Mouse (Mus musculus) kidney, embryonic 14.5 days (tissue): ENCODE data around the gene Dnajc12. TPM values are rescaled to one million over a fixed set of nuclear protein-coding genes. Genes with fewer than 3 reads are reported as not detected.
"Not testable (repeated sequence)": the region's sequence is repeated elsewhere in the genome, so short reads cannot be mapped to it uniquely, and the experiment has no call there.

Experiments
- ATAC-seq: fragments of 200-750 bp; cut with Nextera tagmentation; 2 replicates; pipeline ENCODE4 v1.8.0; 2017; ENCODE audit warnings: moderate number of reproducible peaks, mild to moderate bottlenecking, moderate TSS enrichment, moderate library complexity; ENCODE audit not compliant: low FRiP score, low TSS enrichment
- H3K27ac ChIP-seq: fragments of 300-500 bp; sonication (generic); 2 replicates; pipeline ENCODE4 v1.5.1; 2014; ENCODE audit warnings: low read depth, mild to moderate bottlenecking, low read length, moderate library complexity, mixed read lengths
- H3K27me3 ChIP-seq: fragments of 300-500 bp; sonication (generic); 2 replicates; pipeline ENCODE4 v1.6.1; 2014; ENCODE audit warnings: mild to moderate bottlenecking, low read length; ENCODE audit not compliant: control insufficient read depth, insufficient read depth
- H3K36me3 ChIP-seq: fragments of 300-500 bp; sonication (generic); 2 replicates; pipeline ENCODE4 v1.6.1; 2014; ENCODE audit warnings: low read length, mixed read lengths; ENCODE audit not compliant: control insufficient read depth, insufficient read depth
- H3K4me1 ChIP-seq: fragments of 300-500 bp; sonication (generic); 2 replicates; pipeline ENCODE4 v1.6.1; 2014; ENCODE audit warnings: low read length, mixed read lengths; ENCODE audit not compliant: control insufficient read depth, insufficient read depth
- H3K4me2 ChIP-seq: fragments of 300-500 bp; sonication (generic); replicated peaks from 2 replicates; pipeline ENCODE4 v1.6.1; 2014; ENCODE audit warnings: low read depth, mild to moderate bottlenecking, low read length
- H3K4me3 ChIP-seq: fragments of 300-500 bp; sonication (generic); 2 replicates; pipeline ENCODE4 v1.5.1; 2014; ENCODE audit warnings: mild to moderate bottlenecking, low read length
- H3K9ac ChIP-seq: fragments of 300-500 bp; sonication (generic); 2 replicates; pipeline ENCODE4 v1.6.1; 2014; ENCODE audit warnings: low read depth, mild to moderate bottlenecking, low read length, moderate library complexity
- H3K9me3 ChIP-seq: fragments of 300-500 bp; sonication (generic); 2 replicates; pipeline ENCODE4 v1.6.1; 2016; ENCODE audit warnings: low read length; ENCODE audit not compliant: control insufficient read depth
- WGBS: fragments of 180-500 bp; shearing (Covaris S2); extraction: QIAGEN DNeasy Blood & Tissue Kit; methylation state at CpG from one replicate; pipeline ENCODE4 v1.1.7; 2014; 5-methylcytosine and 5-hydroxymethylcytosine counted together
- polyA plus RNA-seq: library from polyadenylated mRNA; unstranded; fragments of >200 nt; fragmentation: Nextera tagmentation; extraction: Ambion mirVana; gene quantifications from 2 replicates; pipeline ENCODE4 v1.2.1, GENCODE M21; 2014

Dnajc12 gene
- polyA plus RNA-seq, 1 experiment from 2014 or later = 9.8 TPM

DNA sequence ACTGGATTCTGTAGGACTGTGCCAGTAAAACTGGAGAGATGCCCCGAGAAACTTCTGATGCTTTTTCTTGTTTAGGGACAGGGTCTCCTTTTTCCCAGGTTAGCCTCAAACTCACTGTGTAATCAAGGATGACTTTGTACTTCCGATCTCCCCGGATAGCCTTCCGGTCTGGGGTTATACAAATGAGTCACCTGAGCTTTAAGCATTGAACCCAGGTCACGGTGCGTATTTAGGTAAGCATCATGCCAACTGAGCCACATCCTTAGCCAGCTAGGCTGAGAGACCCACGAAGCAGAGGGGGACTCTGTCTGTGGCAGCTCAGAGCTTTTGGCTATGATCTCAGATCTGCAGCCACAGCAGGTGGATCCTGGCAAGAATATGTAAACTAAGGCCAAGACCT lies 31.6 kb upstream of the Dnajc12 start:
- Histone ChIP-seq H3K9me3 (no peaks in the 10 kb centered on the region), H3K4me1 (no peaks in the 10 kb centered on the region), H3K27me3 (no peaks in the 10 kb centered on the region), H3K27ac (no peak overlapping the region), H3K36me3 (no peaks in the 10 kb centered on the region), H3K4me3 (no peak overlapping the region), H3K9ac (no peak overlapping the region), H3K4me2 (no peak overlapping the region)
- WGBS = 82% methylated on average over 7 of the region's 7 CpGs
- ATAC-seq = no peak

- not testable (repeated sequence) for H3K4me3 ChIP-seq, H3K27ac ChIP-seq, H3K36me3 ChIP-seq, H3K27me3 ChIP-seq, H3K9ac ChIP-seq, ATAC-seq, H3K4me2 ChIP-seq, H3K9me3 ChIP-seq, H3K4me1 ChIP-seq
- 86% methylated on average over 7 of the region's 7 CpGs for WGBS
Observed at GRCm38 (mm10) chr10:63351099-63351498, 31.1 kb upstream of the Dnajc12 start.

- no peaks in the 10 kb centered on the region for H3K4me1 ChIP-seq
- no peaks in the 10 kb centered on the region for H3K36me3 ChIP-seq
- 90% methylated on average over 5 of the region's 5 CpGs for WGBS
- H3K4me3 ChIP-seq = no peak overlapping the region
- H3K9me3 ChIP-seq = 0 out of 2 replicates have a peak, but pooled peaks cover 2% of the 10 kb centered on the region
- H3K4me2 ChIP-seq = no peak overlapping the region
- ATAC-seq = no peak
- H3K9ac ChIP-seq = no peak overlapping the region
- H3K27ac ChIP-seq = no peak overlapping the region
- no peaks in the 10 kb centered on the region for H3K27me3 ChIP-seq
Observed at GRCm38 (mm10) chr10:63352111-63352510, 30.1 kb upstream of the Dnajc12 start.

DNA sequence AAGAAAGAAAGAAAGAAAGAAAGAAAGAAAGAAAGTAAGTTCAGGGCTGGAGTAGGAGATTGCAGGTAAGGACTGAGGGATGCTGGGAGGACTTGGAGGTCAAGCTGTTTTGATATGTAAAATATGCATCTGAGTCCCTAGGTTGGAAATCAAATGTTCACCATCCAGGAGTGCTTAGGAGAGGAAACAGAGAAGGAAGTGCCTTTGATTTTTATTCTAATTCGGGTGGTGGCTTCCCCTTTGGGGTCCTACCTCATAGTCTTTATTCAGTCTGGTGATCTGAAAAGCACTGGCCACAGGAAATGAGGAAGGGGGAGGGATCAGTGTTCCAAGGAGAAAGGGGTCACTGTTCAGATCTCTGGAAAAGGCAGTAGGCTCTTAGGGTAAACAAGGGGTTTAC lies 21.7 kb upstream of the Dnajc12 start:
- H3K9me3 ChIP-seq = 0 out of 2 replicates have a peak, but pooled peaks cover 2% of the 10 kb centered on the region
- H3K4me1 ChIP-seq = no peaks in the 10 kb centered on the region
- no peak overlapping the region for H3K9ac ChIP-seq
- no peak overlapping the region for H3K4me3 ChIP-seq
- H3K4me2 ChIP-seq = no peak overlapping the region
- no peaks in the 10 kb centered on the region for H3K27me3 ChIP-seq
- ATAC-seq = no peak
- WGBS = 68% methylated on average over 1 of the region's 1 CpGs
- no peaks in the 10 kb centered on the region for H3K36me3 ChIP-seq
- H3K27ac ChIP-seq = no peak overlapping the region

DNA sequence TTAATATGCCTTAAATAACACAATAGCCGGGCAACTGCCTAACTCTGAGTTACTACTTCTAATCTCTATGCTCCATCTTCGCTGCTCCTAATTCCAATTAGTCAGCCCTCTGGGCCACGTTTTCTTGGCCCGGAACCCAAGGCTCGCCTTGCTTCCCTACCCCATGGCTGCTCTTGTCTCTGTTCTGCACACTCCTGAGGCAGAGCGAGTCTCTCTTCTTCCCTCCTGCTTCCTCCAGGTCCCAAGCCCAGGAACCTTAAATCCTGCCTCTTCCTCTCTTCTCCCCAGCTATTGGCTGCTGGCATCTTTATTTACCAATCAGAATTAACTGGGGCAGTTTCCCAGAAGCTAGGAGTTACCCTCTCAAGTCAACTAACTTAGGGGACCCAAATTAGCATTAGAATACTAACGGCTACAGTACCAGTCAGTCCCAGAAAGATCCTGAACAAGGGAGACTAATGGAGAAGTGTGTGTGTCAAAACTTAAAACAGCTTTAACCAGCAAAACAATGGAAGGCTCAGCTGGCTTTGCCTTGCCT lies 16.3 kb upstream of the Dnajc12 start:
- Histone ChIP-seq H3K9ac (no peak overlapping the region), H3K4me1 (no peaks in the 10 kb centered on the region), H3K4me3 (no peak overlapping the region), H3K27ac (no peak overlapping the region), H3K27me3 (no peaks in the 10 kb centered on the region), H3K36me3 (no peaks in the 10 kb centered on the region), H3K4me2 (no peak overlapping the region), H3K9me3 (no peaks in the 10 kb centered on the region)
- WGBS = 61% methylated on average over 7 of the region's 7 CpGs
- no peak for ATAC-seq

- no peaks in the 10 kb centered on the region for H3K9me3 ChIP-seq
- H3K36me3 ChIP-seq = no peaks in the 10 kb centered on the region
- WGBS = 77% methylated on average over 6 of the region's 6 CpGs
- no peak for ATAC-seq
- H3K4me2 ChIP-seq = no peak overlapping the region
- no peak overlapping the region for H3K4me3 ChIP-seq
- no peaks in the 10 kb centered on the region for H3K27me3 ChIP-seq
- H3K4me1 ChIP-seq = no peaks in the 10 kb centered on the region
- H3K27ac ChIP-seq = no peak overlapping the region
- no peak overlapping the region for H3K9ac ChIP-seq
Observed at GRCm38 (mm10) chr10:63367386-63367785, 14.9 kb upstream of the Dnajc12 start.

GRCm38 (mm10) chr10:63368041-63368440 lies 14.2 kb upstream of the Dnajc12 start:
- Histone ChIP-seq H3K9ac (no peak overlapping the region), H3K27me3 (no peaks in the 10 kb centered on the region), H3K4me3 (no peak overlapping the region), H3K9me3 (no peaks in the 10 kb centered on the region), H3K4me2 (no peak overlapping the region), H3K4me1 (no peaks in the 10 kb centered on the region), H3K36me3 (no peaks in the 10 kb centered on the region), H3K27ac (no peak overlapping the region)
- 86% methylated on average over 3 of the region's 3 CpGs for WGBS
- no peak for ATAC-seq

- 83% methylated on average over 5 of the region's 5 CpGs for WGBS
- ATAC-seq = no peak
- no peaks in the 10 kb centered on the region for H3K27me3 ChIP-seq
- no peaks in the 10 kb centered on the region for H3K9me3 ChIP-seq
- H3K4me3 ChIP-seq = no peak overlapping the region
- H3K9ac ChIP-seq = no peak overlapping the region
- no peak overlapping the region for H3K4me2 ChIP-seq
- H3K4me1 ChIP-seq = no peaks in the 10 kb centered on the region
- H3K36me3 ChIP-seq = no peaks in the 10 kb centered on the region
- no peak overlapping the region for H3K27ac ChIP-seq
Observed at GRCm38 (mm10) chr10:63376303-63376702, 5.9 kb upstream of the Dnajc12 start.

- no peaks in the 10 kb centered on the region for H3K36me3 ChIP-seq
- 0 out of 2 replicates have a peak, but pooled peaks have one; percentile 24 for ATAC-seq
- no peaks in the 10 kb centered on the region for H3K4me1 ChIP-seq
- no peak overlapping the region for H3K9ac ChIP-seq
- 20% methylated on average over 9 of the region's 9 CpGs for WGBS
- H3K4me2 ChIP-seq = no peak overlapping the region
- no peak overlapping the region for H3K4me3 ChIP-seq
- H3K9me3 ChIP-seq = no peaks in the 10 kb centered on the region
- H3K27me3 ChIP-seq = no peaks in the 10 kb centered on the region
- no peak overlapping the region for H3K27ac ChIP-seq
Observed at GRCm38 (mm10) chr10:63377468-63377867, 4.8 kb upstream of the Dnajc12 start.
